Mouse (Mus musculus) kidney, adult 8-10 months (tissue): ENCODE data around the gene Sox5.
"Not testable (repeated sequence)": the region's sequence is repeated elsewhere in the genome, so short reads cannot be mapped to it uniquely, and the experiment has no call there.

Experiments
- DNase-seq, 2 experiments: peaks; one replicate each; pipeline ENCODE4 v3.0.0; 2022

Gene Sox5

DNA sequence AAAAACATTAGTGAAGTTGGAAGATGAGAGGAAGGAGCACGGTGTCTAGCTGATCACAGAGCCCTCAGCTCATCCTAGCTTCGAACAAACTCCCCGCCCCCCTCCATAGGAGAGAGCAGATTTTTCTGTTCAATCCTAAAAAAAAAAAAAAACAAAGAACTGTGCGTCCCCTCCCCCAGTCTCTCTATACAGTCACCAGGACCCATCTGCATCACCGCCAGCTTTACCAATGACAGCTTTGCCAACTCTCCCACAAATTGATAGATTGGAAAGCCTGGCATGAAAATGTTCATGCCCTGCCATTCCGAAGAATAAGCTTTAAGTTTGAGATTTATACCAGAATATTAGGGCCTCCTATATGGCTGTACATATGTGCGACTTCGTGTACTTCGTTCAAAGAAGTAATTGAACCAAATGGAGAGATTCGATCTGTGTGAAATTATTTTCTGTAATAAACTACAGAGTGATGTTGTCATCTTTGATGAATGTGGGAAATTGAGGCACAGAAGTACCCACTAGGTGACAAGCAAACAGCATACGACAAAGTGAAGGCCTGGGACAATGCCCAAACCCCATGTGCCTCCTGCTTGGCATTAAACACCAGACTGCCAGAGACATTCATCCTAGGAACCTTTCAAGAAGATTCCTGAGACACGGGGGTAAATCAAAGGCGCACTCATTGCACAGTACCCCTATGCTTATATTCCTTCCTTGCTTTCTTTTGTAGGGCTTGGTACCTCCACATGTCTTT is 459.3 kb downstream of the Sox5 start:
- DNase-seq: no peak

DNA sequence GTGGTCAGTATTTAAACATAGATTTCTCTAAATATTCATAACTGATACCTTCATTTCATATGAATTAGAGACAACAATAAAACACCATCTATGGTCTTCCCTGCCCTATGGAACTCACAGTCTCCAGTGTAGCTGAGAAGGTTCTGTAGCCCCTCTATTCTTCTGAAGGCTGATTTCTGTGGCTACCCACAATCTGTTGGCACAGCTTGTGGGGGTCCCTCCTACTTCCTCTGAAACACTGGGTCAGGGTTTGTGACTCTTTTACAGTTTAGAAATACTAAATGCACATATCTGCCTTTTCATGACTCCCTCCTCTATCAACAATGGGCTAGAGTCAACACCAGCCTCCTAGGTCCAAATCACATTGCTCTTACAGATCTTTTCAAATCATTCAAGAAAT is 461.4 kb downstream of the Sox5 start:
- DNase-seq: no peak

DNA sequence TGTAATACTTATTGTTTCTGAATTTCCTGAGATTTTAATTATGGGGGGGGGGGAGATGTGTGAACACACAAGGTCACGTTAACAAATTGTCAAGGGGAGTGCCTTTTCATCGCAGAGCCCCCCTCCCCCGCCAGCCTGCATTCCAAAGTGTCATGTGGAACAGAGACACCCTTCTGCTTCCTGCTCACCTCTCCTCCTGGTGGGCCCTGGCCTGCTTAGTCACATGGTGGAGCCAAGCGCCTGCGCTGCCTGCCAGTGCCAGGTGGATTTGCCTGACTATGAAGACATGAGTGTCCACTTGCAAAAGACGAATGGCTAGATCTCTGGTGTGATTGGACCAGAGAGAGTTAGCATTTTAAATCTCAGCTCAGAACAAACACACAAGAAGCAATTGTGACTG is 462.1 kb downstream of the Sox5 start:
- DNase-seq: no peak

DNA sequence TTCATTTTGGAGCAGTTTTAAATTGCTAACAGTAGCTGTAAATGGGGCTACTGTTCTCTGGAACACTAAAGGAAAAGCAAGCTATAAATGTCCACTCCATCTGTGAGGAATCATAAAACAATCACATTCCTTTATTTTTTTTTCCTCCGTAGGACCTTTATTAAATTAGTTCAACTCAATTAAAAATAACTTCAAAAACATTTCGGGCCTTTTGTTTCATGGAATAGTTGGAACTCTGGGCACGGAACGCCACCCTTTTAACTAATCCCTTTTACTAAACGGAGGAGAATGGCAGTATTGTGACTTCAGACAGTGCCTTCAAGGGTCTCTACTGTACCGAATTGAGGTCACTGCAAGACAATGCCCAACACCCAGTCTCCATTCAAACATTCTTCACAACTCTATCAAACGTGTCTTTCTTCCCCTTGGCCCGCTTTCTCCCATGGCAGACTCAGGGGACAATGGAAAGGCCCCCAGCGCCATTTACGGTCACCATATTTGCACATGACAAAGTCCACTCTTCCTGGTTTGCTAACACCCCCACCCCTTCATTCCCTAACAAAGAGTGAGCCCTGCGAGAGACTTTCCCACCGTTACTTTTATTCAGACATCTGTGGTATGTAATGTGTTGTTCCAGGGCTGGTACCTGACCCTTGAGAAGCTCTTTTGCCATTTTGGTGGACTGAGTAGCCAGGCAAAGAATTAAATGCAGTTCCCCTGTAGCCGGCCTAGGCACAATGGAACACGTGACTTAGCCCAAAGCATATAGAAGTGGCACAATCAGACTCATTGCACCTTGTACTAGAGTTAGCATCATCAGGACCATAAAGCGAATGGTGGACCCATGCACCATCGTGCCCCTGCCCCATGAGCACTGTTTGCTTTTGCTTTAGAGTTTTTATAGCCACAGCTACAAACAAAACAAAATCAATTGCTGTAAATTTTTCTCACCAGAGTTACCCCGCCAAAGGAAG is 468.7 kb downstream of the Sox5 start:
- no peak for DNase-seq

DNA sequence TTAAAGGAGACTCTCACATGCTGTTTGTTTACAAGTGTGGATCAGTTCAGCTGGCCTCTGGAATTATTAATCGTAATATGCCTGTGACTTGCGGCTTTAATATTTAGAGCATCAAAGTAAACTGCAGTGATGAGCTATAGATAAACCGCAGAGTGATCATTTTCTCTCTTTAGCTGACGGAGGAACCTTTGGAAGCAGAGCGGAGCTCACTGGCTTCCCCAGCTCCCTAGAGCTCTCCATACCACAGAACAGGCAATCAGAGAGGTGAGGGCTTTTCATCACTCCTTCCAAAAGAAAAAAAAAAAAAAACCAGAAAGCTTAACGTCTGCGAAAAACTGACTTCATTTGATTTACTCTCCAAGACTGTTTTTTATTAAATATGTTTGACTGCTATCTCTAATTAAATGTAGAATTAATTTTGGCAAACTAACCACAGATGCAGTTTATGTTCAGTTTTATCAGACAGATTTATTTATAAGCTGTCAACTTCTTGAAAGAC is 469.4 kb downstream of the Sox5 start:
- no peak for DNase-seq

DNA sequence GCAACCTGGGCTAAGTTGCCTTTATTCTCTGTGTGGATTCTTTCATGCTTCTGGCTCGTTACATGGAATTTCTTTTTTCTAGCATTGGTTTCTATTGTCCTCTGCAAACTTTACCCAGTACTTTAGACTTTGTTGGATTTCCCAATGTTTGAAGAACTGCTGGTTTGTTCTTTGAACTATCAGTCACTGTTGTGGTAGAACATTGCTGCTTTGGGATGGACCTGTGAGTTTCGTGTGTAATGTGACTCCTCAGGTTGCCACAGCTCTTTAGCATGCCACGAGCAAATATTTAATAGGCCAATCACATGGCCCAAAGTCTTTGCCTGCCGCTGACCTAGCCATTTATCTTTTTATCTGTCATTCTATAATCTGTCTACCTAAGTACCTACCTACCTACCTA is 470.0 kb downstream of the Sox5 start:
- DNase-seq: peak in 1 of 2 experiments; percentile 2

DNA sequence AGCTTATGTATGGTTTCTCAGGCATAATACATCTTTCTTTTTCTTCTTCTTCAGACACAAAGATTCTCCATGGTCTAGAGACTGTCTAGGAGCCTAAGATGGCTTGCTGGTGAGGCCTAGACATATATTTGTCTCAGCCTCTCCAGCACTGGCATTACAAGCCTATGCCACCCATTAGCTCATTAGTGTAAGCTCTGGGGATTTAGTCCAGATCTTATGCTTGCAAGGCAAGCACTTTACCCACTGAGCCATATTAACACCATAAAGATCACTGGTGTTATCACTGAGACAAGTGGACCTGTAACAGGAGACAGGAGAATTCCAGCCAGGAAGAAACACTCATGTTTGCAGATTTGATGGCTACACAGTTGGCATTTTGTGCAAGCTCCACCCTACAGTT is 472.6 kb downstream of the Sox5 start:
- no peak for DNase-seq

DNA sequence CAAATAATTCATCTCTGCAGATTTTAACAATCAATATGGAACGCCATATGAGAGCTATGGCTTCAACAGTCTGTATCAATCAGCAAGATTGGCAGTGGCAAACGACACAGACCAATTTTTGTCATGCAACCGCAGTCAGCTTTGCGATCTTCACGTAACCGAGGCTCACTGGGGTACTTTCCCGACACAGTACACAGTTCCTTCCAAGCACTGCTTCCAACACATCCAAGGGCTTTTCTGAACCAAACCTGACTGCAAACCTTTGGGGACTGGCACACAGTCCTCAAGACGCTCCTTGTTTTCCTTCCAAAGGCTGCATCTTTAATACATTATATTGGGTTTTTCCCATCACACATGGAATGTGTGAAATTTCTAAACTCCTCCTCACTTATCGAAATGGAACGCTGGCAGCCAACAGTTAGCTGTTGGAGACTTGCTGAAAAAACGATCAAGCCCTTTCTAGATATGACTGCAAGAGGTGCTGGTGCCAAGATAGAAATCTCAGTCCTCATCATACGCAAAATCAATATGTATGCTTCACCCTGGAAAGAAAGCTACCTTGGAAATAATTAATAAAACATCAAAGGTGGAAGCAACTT is 474.1 kb downstream of the Sox5 start:
- no peak for DNase-seq

DNA sequence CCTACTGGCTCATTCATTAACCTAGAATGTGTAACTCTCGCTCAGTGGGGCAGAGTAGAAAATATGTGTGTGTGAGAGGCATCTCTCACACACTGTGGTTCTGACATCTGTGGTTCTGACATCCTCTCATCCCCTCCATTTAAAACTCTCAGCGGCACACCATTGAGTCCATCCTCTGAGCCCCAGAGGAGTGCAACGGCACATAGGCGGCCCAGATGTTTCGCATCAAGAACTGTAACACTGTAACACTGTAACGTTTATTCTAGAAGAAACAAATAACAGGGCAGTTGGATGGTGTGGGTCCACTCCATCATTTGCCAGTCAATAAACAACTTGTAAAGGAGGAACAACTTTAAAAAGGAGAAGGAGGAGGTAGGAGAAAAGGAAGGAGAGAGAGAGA is 479.0 kb downstream of the Sox5 start:
- DNase-seq: no peak

DNA sequence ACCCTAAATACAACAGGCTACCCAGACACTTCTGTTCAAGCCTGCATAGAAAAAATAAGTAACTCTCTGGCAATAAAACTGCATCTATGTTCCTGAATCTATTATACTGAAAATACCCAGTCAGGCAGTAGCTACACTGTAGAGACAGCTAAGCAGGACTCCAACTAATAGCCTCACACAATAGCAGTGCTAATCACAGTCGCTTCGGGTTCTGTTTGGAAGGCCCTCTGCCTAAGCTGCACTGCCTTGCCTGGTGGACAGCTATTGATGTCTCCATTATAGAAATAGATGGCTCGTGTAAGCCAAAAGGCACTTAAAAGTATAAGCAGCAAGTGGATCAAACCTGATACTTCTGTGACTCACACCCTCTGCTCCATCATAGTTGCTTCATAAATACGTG is 480.7 kb downstream of the Sox5 start:
- DNase-seq: no peak

DNA sequence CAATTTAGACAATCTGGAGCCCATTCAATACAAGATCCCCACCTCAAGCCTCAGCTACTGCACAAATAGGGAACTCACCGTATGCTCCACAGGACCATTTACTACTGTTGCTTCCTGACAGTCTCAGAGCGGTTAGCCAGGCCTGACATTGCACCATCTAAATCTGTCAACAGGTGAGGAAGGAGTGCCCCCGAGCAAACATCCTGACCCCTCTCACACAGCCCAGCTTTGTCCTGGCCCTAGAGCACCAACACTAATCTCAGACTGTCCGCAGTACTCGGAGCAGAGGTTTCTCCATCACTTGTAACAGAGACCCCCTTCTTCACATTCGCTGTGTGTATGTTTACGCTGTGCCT is 482.3 kb downstream of the Sox5 start:
- DNase-seq: no peak

DNA sequence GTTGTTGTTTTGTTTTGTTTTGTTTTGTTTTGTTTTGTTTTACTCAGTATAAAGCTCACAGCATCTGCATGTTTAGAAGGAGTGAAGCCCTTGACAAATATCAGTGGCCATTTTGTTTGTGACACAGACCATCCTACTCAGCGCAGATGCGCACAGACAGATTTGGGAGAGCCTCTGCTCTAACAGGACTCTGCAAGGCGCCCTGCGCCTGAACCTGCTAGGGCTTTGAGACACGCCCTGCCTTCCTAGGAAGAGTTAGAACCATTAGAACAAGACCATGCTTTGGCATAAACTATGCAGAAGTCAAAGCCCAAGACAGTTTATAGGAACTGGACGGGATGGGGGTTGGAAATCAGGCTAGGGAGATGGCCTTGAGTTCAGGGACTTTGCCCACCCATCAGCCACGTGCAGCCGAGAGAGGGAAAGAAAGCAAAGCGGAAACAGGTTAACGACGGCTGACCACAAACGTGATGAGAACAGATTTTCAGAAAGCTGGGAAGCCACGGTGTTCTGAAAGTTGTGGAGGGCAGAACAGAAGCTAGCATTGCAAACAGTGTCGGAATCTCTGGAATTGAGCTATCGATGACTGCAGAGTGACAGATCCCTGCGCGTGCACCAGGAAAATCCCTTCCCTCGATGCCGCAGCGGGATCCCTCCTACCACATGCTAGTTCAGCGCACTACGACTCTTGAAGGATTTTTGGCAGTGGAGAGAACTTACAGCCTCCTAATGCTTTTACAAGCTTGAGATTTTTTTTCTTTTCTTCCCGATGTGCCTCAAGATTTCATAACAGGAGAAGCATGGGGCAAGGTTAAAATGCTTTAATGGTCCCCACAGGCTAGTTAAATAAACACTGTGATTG is 482.9 kb downstream of the Sox5 start:
- no peak for DNase-seq

DNA sequence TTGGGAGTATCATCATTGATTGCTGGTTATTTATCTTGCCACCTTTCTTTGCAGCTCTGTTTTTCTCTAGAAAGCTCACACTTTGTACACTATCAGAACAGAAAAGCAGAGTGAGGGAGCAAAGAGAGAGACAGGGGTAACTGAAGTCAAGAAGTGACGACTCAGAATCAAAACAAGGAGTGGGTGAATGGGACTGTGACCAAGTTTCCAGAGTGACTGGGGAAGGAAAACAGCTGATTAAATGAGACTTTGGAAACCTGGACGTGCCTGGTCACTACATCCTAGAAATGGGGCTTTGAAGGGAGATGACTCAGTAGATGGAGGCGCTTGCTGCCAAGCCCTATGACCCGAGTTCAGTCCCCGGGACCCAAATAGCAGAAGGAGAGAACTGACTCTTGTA is 483.9 kb downstream of the Sox5 start:
- DNase-seq: no peak

DNA sequence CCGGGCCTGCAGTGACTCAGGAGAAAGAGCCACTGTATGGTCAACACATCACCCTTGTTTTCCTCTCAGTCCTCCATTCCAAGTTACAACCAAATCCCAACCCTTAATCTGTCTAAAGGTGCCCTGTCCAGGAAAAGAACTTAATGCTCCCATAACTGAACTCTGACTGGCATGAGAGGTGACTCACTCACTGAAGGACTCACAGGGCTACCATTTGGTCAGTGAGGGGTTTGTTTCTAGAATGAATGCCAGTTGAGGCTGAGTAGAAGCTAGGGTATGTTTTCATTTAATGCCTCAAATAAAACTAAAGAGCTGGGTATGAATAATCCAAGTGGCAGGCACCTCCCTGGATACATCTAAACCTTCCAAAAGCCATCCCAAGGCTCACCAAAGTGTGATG is 484.6 kb downstream of the Sox5 start:
- DNase-seq: no peak

DNA sequence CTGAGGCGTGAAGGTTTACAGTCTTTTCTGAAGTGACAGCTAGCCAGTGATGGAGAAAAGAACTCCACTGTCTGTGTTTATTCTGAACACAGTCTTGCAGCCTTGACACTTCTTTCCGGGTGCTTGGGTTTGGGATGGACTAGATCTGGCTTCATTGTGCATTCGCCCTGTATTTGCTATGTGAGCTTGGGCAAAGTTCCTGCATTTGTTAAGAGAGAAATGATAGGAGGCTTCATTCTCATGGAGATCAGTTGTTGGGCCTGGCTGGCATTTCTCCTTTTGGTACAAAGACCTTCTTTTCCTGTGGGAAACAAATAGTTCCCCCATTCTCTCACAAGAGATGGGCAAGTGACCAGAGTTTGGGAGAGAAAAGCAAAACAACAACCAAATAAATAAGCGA is 490.3 kb downstream of the Sox5 start:
- no peak for DNase-seq

DNA sequence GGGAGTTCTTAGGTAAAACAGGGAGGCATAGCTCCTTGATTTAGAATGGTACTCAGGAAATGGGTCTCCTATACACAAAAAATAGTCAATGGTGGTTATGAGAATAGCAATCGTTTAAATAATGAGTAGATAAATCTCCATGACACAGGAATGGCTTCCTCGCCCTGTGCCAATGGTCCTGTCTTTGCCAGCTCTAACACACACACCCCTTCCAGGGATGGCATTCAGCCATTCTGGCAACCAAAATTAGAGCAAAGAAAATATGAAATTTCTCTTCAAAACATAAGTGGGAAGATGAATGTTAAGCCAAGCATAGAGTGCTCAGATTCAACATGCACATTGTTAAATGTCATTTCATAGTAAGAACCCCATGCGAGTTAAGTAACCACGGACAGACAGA is 495.7 kb downstream of the Sox5 start:
- DNase-seq: no peak

DNA sequence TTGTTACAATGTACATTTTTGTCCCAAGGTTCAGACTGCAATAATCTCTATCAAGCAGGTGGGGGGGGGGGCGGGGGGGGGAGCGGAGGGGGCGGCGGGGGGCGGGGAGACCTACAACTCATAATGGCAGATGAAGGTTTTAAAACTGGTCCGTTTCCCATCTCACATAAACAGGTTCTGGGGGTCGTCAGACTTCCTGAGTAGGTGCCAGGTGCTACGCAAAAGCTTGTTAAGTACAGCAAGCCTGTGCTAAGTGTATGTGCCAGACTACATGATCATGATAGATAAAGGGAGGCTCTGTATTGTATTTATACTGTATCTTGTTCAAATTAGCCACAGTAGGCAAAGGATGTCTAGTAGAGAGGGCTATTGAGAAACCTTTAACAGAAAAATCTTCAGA is 498.6 kb downstream of the Sox5 start:
- DNase-seq: no peak

DNA sequence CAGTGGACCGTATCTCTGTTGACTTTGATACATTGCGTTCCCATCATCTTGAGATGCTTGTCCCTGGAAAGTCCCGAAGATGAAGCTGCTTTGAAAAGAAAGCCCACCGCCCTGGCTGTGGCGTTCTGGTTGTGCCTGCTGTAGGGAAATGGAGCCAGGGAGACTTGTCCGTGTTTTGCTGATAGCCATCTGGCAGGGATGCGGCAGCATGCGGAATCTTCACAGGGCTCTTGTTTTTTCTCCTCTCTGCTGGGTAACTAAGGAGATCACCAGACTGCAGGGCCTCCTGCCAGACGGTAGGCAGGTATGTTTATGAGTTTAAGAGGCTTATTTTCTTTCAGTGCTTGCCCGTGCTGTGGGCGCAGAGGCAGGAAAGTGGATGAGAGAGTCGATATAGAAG is 499.0 kb downstream of the Sox5 start:
- no peak for DNase-seq

DNA sequence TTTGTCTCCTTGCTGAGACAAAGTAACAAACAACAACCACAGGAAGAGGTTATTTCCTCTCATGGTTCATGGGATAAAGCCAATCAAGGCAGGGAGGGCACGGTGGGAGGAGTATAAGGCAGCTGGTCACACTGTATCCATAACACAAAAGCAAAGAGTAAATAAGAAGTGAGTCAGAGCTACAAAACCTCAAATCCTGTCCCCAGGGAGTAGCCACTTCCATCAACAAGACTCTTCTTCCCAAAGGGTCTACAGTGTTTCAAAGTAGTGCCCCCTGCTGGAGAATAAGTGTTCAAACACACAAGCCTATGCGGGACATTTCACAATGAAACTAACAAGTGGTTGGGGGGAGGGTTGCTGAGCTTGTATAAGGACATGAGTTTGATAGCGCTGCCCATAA is 500.1 kb downstream of the Sox5 start:
- no peak for DNase-seq

DNA sequence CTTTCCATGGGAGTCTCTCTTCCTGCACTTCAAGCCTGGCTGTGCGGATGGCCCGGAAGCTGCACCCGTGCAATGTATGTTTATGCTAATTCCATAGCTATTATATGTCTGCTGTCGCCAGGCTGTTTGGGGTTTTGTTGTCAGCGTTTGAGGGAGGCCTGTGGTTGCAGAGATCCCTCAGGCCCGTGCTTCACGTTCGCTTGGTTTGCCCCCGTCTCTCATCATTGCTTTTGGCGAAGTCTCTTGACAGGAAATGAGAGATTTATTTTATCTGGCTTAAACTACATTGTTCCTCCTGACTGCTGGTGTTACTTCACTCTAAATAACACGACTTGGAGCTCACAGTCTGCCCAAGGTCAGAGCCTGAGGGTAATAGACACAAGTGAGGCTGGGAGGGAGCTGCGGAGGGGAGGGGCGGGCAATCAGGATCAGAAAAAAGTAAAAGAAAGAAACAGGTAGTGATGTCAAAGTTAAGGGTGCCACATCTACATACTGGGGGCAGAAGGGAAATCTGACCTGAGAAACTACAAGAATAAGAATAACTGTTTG is 503.2 kb downstream of the Sox5 start:
- DNase-seq: no peak

DNA sequence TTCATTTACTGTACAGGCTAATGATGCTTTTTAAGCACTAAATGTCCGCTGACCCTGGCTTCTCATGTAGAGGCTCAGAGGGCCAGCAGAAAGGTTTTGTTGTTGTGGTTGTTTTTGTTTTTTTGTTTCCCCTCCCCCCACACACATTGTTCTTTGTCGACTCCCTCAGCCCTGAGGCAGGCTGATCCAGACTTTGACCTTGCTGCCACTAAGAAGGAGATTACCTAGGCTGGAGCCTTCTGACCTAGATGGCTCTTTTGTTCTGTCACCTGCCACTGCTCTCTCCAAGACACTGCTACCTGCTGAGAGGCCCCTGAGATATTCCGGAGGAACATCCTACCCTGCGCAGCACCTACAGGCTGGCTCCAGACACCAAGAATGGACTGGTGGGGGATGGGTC is 508.4 kb downstream of the Sox5 start:
- DNase-seq: not testable (repeated sequence)

DNA sequence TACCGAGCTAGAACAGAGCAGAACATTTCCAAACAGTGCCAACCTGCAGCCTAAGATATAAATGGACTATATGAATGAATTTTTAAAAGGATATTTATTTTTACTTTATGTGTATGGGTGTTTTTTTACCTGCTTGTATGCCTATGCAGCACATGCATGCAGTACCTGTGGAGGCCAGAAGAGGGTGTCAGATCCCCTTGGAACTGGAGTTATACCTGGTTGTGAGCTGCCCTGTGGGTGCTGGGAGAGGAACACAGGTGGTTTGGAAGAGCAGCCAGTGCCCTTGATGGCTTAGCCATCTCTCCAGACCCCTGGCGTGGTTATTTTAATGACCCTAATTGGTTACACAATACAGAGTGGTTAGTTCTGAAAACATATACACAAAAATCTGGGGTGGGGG is 510.5 kb downstream of the Sox5 start:
- peak in 1 of 2 experiments; percentile 7 for DNase-seq
